Mouse (Mus musculus): ENCODE results near the gene Rflnb.
"Not testable (repeated sequence)": the region's sequence is repeated elsewhere in the genome, so short reads cannot be mapped to it uniquely, and the experiment has no call there.

The Rflnb gene

DNA sequence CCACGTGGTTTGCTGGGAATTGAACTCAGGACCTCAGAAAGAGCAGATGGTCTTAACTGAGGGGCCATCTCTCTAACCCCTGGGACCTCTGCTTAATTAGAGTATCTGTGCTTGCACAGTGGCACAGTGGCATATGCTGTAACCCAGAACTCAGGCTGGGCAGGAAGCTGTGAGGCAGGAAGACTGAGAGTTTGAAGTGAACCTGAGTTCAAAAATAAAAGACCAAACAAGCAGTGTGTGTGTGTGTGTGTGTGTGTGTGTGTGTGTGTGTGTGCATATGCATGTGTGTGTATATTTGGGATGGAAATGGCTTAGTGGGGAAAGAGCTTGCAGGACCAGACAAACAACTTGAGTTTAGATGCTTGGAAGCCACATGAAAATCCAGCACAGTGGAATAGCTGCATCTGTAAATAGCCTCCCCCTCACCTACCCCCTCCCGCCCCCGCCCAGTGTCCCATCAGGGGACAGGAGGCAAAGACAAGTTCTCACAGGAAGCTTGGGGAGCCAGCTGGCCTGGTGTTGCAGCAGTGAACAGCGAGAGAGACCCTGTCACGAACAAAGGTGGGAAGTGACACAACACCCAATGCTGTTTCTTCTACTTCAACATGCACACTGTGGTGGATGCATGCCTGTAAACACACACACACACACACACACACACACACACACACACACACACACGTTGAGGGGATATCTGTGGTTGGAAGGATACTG, 10.2 kb upstream of the Rflnb start:
- in situ Hi-C loops (cut with MseI, MboI), result no loop called here

DNA sequence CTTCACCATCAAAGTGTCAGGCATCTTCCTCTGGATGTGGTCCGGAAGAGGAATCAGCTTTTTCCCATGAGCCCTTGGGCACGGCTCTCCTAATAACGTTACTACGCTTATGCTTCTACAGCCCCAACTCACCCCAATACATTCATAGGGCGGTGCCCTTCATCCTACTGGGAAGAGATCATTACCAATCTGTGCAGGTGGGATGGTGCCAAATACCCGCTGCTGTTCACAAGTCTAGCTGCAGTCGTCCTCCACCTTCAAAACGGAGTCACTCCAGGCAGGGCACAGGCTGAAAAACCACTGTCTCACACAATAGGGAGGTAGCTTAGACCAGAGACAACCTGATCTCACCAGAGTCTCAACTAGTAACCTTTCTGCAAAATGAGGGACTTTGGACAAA, 7.6 kb upstream of the Rflnb start:
- in situ Hi-C loops (cut with MseI, MboI), result no loop called here

DNA sequence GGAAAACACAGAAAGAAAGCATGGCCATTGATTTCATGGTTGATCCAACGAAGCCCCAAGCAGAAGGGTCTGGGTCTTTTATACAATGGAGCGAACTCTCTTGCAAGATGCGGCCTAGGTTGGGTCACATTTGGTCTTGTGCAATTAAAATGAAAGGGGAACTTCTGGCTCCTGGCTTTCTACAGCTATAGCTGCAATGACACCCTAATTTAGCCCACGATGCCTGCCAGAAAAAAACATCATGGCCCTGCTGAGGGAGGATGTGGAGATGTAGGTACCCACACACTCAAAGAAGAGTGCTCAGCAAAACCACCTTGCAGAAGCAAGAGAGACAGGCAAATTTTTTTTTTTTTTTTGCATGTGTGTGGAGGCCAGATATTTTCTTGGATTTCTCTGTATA, 6.3 kb upstream of the Rflnb start:
- in situ Hi-C loops (cut with MseI, MboI), result no loop called here

DNA sequence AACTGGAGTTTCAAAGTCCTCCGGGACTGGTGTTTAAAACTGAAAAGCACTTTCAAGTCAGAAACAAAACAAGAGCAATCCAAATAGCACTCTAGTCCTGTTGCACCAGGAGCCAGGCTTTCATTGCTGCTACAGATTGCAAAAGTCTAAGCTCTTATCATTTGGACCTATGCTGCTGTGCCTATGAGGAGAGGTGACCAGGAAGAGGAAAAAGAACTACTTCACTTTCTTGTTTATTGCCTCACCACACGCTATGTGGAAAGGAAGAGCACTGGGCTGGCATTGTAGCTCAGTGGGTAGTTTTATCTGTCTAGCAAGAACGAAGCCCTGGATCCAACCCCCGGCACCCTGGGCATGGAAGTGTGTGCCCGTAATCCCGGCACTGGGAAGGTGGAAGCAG, 5.8 kb upstream of the Rflnb start:
- in situ Hi-C loops (cut with MseI, MboI), result no loop called here

DNA sequence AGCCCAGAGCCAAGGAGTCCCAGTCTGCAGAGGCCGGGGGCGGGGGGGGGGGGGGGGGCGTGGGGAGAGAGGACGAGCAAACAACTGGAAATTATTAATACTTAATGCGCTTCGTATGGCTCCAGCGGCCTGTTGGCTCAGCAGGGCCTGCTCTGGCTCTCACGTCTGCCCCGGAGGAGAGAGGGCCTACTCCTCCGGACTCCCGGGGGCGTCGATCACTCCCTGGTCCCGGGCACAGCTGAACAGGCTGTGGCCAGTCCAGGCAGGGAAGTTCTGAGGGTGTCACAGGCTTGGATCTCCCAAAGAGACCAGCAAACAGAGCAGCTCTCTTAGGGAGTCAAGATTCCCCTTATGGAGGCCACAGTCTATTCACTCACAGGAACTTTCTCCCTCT, 487 bp upstream of the Rflnb start:
- in situ Hi-C loops (cut with MseI, MboI), result no loop called here

DNA sequence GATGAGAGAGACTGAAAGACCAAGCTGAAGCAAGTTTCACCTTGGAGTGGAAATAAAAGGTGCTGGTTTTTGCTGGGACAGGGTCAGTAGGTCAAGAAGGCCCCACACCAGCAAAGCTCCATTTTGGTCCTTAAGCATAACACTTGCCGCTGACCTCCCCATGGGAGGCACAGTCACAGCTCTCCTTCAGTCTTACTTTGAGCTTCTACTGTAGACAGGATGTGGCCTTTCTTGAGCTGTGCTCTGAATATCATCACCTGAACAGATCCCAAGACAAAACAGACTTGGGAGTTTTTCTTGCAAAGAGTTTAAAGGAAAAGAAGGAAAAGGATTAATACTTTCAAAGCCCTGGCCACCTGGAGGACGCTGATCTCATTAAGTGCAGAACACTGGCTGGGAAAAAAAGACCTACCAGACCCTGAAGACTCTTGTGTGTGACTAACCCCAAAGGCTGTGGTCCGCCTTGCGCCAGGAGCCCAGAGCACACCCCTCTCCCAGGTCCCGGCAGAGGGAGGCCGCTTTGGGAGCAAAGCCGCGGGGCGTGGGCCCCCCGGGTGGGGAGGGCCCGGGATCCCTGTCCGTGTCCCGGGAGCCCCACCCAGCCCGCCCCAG, 949 bp downstream of the Rflnb start:
- in situ Hi-C loops (cut with MseI, MboI), result no loop called here

DNA sequence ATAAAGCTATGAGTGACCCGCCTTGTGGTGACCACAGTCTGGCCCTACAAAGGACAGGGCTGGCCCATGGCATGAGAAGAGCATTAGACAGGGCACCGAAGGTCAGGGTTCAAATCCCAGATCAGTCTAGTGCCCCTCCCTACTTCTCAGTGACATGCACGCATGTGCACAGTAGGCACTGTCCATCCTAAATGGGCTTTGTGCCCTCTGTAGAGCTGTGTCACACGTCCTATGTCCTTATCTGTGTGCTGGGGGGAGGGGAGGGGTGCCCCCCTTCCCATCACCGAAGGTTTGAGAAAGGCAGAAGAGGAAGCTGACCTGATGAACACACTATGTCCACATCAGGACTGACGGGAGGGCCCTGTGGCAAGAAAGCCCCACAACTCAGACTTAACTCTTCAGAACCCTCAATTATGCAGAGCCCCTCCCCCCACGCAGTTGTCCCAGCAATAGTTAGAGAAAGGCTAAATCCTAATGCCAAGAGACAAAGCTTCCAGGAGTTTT, 2.5 kb downstream of the Rflnb start:
- in situ Hi-C loops (cut with MseI, MboI), result no loop called here

DNA sequence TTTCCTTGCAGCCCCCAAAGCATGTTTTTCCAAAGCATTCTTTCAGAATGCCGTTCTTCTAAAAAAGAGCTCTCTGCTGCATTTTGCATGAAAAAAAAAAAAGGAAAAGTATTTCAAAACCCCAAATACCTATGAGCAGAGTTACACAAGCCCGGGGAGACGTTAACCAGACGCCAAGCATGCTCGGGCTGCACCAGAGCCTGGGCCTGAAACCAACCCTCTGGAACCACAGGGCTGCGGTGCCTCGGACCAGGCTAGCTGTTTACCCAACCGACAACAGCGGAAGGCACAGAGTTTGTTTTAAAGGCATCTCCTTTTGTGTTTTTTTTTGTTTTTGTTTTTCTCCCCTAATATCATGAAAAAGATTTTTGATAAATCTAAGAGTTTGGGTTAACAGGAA, 6.7 kb downstream of the Rflnb start:
- in situ Hi-C loops (cut with MseI, MboI), result no loop called here

DNA sequence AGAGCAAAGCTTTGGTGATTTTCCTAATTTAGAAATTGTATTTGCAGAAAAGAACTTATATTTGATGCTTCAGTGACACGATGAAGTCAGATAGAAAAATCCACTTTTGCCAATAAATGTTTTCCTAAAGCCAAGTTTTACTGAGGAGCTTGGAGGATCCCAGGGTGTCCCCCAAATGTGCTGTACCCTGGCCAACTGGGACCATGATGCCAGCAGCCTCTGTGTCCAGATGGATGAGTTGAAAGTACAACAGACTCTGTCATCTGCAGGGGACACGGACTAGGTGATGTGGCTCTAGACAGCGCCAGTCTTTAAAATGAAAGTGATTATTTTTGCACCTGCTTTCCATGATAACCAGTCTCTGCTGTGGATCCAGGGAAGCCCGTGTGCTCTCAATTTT, 7.7 kb downstream of the Rflnb start:
- in situ Hi-C loops (cut with MseI, MboI), result no loop called here

DNA sequence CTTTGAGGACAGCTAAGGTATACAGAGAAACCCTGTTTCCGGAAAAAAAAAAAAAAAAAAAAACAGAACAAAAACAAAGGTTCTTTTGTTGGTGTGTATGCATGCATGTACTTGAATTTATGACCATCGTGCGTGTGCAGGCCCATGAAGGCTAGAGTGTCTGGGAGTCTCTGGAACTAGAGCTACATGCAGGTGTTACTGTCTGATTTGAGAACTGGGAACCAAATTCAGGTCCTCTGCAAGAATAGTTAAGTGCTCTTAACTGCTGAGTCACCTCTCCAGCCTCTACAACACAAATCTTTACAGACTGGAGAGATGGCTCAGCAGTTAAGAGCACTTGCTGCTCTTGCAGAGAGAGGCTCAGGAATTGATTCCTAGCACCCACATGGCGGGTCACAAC, 11.8 kb downstream of the Rflnb start:
- in situ Hi-C loops (cut with MseI, MboI), result no loop called here

DNA sequence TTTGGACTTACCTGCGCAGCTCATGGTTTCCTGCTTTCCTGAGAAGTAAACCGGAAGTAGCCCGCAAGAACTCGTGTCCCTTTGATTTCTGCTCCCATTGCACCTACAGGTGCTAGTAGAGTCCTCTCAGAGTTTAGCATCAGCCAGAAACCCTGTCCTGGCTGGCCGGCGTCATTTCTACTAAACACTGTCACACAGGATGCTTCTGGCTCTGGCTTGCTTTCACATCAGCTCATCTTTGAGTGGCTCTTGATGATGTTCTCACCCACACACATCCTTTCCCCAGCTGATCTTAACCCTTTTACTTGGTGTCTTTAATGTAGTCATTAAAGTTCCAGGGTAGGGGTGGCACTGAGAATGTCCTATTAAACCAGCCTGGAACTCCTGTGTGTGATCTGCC, 12.3 kb downstream of the Rflnb start:
- in situ Hi-C loops (cut with MseI, MboI), result no loop called here

DNA sequence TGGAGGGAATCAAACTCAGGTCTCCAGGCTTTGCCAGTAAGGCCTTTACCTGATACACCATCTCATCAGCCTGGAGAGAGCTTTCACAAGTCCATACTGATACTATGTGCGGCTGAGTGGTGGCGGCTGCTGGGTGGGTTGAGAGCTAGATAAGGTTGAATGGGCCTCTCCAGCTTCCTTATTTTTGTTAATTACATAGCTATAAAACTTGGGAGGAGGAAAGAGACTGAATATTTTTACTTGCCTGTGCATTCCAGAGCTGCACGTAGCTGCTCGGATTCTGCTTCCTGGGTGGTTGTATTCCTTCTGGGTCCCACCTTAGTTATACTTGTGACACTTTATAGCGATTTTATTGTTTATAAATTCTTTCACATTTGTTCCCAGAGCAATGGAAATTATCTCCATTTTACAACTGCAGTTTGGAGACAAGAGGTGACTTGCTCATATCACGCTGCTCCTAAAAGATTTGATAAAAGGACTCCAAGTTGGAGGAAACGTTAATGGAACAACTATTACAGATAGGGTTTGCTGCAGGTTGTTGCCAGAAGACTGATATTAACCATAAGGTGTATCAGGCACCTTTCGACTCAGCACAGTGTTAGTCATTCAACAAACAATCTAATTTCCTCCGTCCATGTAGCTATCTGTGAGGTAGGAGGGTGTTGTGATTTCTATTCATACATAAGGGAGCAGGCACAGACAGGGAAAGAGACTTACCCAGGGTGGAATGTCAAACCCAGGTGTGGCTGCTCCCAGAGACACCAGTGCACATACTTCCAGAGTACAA, 16.6 kb downstream of the Rflnb start:
- in situ Hi-C loops (cut with MseI, MboI), result no loop called here

DNA sequence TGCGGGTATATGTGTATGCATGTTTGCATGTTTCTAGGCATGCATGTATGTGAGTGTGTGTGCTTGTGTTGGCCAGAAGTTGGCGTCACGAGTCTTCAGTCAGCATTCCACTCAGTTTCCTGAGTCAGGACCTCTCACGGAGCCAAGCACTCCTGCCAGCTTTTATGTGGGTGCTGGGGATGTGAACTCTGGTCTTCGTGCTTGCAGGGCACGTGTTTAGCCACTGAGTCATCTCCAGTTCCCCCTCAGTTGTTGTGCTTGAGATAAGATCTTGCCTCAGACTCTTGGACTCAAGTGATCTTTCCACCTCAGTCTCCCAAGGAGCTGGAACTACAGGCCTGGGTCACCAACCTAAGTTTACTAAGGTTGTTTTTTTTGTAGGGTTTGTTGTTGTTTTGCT, 18.5 kb downstream of the Rflnb start:
- in situ Hi-C loops (cut with MseI, MboI), result no loop called here

DNA sequence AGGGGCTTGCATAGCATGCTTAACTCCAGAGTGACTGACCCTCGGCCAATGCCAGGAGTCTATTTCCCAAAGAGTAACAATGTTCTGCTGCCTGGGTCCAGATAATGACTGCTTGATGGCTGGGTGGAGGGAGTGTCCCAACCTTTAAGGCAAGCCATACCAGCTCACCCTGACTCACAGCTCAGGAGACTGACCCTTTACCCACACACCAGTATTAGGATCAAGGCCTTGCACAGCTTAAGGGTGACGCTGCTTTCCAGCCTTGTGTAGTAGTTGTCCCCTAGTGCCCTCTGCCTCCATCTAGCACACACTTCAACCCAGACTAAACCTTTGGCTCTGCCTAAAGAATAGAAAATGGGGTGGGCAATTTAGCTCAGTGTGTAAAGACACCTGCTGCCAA, 19.4 kb downstream of the Rflnb start:
- in situ Hi-C loops (cut with MseI, MboI), result no loop called here

DNA sequence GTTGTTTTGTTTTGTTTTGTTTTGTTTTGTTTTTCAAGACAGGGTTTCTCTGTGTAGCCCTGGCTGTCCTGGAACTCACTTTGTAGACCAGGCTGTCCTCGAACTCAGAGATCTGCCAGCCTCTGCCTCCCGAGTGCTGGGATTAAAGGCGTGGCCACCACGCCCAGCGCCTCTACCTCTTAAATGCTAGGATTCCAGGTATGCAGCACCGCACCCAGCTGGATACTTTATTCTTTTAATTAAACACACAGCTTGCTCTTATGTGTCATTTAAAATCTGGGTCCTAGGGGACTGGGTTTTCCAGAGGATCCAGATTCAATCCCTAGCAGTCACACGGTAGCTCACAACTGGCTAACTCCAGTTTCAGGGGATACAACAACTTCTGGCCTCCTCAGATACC, 23.3 kb downstream of the Rflnb start:
- in situ Hi-C loops (cut with MseI, MboI), result not testable (repeated sequence)

DNA sequence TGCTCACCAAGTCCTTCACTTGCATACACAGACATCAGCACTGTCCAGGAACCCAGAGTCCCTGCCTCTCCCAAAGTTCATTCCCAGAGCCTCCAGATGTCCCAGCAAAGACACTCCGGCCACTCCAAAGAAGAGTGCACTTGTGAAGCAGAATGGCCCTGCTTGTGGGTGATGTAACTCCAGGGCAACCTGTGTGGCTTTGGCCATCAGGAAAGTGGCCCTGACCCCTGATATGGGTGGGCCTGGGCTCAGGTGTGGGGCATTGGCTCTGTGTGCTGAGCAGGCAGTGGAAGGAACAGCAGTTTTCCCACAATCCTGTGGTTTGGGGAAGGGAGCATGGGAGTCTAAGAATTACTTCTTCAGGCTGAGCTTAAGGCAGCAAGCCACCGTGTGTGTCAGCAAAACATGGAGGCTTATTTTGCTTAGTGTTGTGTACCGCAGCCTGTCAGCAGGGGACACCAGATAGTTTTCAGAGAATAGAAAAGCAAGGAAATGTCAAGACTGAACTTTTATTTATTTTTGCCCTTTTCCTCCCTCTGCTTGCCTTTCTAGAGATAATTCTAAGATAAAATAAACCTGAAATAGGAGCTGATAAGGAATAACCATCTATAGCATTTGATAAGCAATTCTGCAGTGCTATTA, 26.2 kb downstream of the Rflnb start:
- in situ Hi-C loops (cut with MseI, MboI), result no loop called here

DNA sequence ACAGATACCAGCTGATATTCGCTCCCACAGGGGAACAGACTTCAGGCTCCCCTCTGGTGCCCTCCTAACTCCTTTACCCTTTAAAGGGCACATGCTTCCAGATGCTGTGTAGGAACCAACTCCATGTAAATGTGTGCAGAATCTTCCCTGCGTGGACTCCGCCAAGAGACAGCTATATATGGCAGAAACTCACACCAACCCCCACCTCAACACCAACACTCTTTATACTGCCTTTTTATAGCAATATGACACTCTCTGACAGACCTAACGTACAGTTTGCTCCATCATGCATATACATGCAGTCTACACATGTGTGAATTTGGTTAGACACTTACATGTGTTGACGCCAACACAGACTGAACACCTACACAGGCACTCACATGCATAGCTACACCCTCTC, 26.9 kb downstream of the Rflnb start:
- in situ Hi-C loops (cut with MseI, MboI), result no loop called here

DNA sequence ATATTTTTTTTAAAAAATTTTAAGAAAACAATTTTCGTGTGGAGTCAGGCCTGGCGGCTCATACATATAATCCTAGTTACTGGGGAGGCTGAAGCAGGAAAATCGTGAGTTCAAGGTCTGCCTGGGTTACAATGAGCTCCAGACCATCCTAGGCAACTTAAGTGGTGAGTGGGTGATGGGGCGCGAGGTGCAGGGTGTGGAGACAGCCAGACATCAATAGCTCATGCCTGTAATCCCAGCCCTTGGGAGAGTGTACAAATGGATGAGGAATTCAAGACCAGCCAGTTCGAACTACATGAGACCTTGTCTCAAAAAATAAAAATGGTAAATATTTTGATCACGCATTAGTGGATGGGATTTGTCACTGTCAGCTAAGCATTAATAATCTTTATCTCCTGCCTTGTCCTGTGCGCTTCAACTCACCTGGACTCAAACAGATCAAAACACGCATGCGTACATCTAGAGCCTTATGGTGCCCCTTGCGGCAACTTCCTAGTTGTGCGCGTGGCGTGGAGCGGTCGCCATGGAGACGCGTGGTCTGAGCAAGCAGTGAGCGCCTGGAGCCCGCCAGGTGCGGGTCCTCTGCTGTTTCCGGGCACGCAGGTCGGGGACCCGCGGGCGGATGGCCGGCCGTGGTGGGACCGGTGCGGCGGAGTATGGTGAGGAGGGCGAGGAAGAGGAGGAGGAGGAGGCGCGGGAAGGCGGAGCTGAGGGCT, 28.0 kb downstream of the Rflnb start, which contains the start of gene 1700016K19Rik:
Gene 1700016K19Rik, plus strand, starts transcription at position 473 of the 716 bp plus-strand sequence.
- in situ Hi-C loops (cut with MseI, MboI), result no loop called here

DNA sequence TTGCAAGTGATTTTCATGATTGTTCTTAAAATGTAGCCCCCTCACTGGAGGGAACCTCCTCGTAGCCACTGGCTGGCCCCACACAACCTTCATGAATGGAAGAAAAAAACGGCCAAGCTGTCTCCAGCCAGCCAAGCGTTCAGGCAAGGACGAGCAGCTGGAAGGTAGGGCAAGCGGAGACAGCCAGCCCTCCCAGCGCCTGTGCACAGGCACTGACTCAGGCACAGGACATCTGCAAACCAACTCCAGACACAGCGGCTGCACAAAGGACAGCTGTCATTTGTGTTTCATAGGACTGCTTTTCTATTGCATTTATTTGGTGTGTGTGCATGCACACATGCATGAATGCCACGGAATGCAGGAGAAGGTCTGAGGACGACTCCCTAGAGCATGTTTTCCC, 33.2 kb downstream of the Rflnb start:
- in situ Hi-C loops (cut with MseI, MboI), result no loop called here

DNA sequence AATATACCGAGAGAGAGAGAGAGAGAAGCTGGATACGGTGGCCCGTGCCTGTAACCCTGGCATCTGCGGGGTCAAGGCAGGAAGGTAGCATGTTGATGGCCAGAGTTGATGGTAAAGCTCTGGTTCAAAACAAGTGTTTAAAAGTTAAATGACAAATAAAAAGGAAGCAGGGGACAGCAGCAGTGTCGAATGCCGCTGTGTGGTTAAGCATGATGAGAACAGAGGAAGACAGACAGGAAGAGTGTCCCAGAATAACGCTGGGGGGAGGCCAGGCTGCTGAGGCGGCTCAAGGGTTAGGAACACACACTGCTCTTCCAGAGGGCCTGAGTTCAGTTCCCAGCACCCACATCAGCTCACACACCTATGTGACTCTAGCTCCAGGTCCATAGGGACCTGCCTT, 35.1 kb downstream of the Rflnb start:
- in situ Hi-C loops (cut with MseI, MboI), result no loop called here

DNA sequence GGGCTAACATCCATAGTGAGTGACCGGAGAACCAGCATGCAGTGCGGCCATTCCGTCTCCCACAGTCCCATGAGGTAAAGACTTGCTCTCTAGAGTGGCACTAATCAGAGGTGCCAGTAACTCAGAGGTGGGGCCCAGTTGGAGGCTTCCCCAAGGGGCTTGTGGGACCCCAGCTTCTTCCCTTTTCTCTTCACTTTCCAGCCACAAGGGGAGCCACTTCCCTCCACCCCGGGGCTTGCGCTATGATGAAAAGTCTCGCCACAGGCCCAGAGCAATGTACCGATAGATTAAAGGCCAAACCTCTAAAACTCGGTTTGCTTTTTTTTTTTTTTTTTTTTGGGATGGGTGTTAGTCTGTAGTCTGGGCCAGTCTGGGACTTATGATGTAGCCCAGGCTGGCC, 35.7 kb downstream of the Rflnb start:
- in situ Hi-C loops (cut with MseI, MboI), result no loop called here

Data from mouse trophoblast stem cell (cell line).